Mouse (Mus musculus): ENCODE data around the gene Gpr82.

The Gpr82 gene

GRCm38 (mm10) chrX:13661063-13661462 is at the start of gene Gpr82:
Gene Gpr82 (plus strand): TSS chrX:13661363.
- DNase-seq (ENCODE audit: low spot score) = no peak

GRCm38 (mm10) chrX:13612115-13612514 is 49.0 kb upstream of the Gpr82 start:
- DNase-seq (ENCODE audit: low spot score) = no peak

- DNase-seq (ENCODE audit: low spot score) = no peak
Measured at GRCm38 (mm10) chrX:13616726-13617125, 44.4 kb upstream of the Gpr82 start.

DNA sequence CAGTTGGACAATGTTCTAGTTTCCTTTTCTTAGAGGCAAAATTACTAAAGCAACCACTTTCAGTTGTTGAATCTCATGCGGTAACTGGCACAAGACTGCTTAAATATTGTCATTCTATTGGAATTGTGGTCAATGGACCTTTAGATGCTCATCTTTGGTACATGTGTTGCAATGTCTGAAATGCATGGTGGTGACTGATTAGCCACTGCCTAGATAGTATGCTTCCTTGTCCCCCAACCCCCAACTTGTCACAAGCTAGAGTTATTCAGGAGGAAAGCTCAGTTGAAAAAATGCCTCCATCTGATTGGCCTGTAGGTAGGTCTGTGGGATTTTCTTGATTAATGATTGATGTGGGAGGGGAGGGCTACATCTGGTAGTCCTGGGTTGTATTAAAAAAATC is 43.9 kb upstream of the Gpr82 start:
- DNase-seq (ENCODE audit: low spot score) = no peak

GRCm38 (mm10) chrX:13618476-13618875 is 42.7 kb upstream of the Gpr82 start:
- DNase-seq (ENCODE audit: low spot score) = no peak

GRCm38 (mm10) chrX:13621473-13621872 is 39.7 kb upstream of the Gpr82 start:
- DNase-seq (ENCODE audit: low spot score) = no peak

DNA sequence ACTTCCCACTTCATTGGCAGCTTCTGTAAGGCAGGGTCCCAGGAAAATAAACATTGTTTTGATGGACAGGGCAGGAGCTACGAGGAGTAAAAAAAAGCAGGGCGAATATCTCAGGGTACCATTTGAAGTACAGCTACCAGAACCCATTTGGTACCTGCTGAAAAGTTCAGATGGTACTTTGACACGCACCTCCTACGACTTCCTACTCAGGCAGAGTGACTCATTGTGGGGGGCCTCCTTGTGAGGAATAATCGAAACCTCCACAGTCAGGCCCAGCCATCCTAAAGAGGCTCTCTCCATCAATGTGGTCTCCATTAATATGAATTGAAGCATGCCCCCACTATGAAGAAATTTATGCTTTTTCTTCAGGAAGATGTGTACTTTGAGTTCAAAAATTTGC is 38.5 kb upstream of the Gpr82 start:
- DNase-seq (ENCODE audit: low spot score) = no peak

DNA sequence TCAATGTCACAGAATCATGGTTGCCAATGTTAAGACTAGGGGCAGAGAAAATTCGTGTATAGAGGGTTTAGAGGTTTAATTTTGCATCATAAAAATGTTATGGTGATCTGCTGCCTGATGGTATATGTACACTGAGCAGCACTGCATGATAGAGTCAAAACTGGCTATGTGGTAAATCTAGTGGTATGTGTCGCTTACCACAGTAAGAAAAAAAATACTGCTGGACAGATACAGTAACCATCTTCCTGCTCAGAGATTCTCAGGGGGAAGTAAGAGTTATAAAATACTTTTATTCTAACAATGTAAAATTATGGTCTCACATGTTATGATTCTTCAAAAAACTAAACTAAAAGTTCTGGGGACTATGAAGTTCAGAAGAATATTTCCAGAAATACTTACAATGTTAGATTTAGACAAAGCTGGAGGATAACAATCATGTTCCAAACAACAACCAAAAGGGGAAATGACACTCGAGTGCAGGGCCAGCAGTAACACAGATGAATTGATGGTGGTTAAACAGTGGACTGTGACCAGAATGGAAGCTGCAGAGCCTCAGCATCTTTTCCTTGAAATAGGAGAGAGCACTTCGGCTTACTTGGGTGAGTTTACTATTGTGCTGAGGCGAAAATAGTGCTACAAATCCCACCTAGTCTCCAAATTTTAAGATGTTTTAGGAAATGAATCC is 29.4 kb upstream of the Gpr82 start, which contains the start of gene Gpr34:
TSS of gene Gpr34 (plus strand) at position 491 of the 685 bp plus-strand sequence.
- no peak for DNase-seq (ENCODE audit: low spot score)

DNA sequence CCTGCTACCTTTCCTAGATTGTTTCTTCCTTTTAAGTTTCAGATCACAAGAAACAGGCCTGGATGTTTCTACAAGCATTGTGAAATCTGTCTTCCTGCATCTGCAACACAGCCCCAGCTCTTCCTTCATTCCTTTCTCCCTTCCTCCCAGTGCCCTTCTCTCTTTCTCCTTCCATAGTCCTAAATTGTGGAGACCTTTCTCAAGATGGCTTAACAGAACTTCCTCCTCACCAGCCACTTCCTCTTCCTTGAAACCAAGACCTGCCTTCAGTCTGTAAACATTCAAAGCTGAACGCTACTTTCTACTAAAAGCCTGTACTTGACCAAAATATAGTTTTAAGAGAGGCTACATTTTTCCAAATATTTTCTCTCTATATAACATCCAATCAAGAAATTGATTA is 24.8 kb upstream of the Gpr82 start:
- no peak for DNase-seq (ENCODE audit: low spot score)

GRCm38 (mm10) chrX:13638894-13639293 is 22.3 kb upstream of the Gpr82 start:
- no peak for DNase-seq (ENCODE audit: low spot score)

DNA sequence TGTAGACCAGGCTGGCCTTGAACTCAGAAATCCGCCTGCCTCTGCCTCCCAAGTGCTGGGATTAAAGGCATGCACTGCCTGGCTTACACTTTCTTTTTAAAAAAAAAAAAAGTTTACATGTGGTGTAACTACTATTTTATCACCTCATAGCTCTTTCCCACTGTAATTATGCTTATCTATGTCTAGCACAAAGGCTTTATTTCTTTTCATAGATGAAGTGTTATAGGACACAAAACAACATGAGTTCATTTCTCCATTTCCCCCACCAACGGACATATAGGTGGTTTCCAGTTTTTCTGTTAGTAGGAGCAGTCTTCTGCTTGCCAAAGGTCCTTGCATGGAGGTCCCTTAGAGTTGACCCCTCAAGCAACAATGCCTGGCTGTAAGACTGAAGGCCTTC is 9.3 kb upstream of the Gpr82 start:
- DNase-seq (ENCODE audit: low spot score) = no peak

- no peak for DNase-seq (ENCODE audit: low spot score)
Measured at GRCm38 (mm10) chrX:13652291-13652690, 8.9 kb upstream of the Gpr82 start.

- no peak for DNase-seq (ENCODE audit: low spot score)
Measured at GRCm38 (mm10) chrX:13655005-13655421, 6.2 kb upstream of the Gpr82 start.

DNA sequence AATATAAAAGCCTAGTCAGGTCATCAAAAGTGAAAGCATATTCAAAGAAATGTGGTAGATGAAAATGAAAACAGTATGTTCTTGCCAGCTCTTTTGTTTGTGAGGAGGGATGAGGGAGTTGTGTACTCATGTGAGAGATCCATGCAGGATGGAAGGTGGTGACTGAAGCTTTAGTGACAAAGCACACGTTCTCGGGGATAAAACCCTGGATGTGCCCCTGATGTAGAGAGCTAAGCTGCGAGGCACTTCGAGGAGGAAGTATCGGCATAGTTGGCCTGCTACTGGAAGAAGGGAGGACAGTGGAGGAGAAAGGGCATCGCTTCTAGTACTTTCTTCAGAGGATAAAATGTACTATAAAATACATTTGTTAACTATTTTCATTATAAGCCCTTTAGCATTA is 5.3 kb upstream of the Gpr82 start:
- DNase-seq (ENCODE audit: low spot score) = no peak

- peak; percentile 37 for DNase-seq (ENCODE audit: low spot score)
Measured at GRCm38 (mm10) chrX:13656721-13657120, 4.4 kb upstream of the Gpr82 start.

GRCm38 (mm10) chrX:13658616-13659140 is 2.5 kb upstream of the Gpr82 start:
- no peak for DNase-seq (ENCODE audit: low spot score)

DNA sequence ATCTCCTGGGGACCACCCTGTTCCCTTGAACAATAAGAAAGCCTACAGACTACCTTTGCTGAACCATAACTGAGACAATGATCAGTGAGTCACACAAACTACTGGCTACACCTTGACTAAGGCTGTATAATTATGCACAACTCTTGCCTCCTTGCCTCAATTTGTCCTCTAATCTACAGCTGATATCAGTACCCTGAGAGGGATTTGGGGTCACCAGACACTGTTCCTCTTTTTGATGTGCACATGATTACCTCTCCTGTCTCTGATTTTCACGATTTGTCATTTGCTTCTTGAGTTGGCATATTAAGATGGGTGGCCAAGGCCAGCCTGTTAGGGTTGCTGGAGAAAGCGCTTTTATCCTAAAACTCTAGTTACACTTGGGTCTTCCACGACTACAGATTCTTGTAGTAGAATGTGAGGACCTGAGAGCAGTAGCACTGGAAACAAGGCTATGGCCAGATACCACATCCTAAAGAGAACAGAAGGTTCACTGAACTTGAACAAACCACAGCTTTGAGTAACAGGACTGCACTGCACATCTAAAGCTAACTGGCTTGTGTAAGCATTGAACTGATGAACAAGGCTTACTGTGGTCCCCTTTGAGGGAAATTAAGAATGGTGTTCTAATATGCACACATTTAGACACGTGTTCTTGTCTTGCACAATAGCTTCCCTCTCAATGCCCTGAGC is 1.8 kb upstream of the Gpr82 start:
- no peak for DNase-seq (ENCODE audit: low spot score)

- no peak for DNase-seq (ENCODE audit: low spot score)
Measured at GRCm38 (mm10) chrX:13668867-13669266, 7.7 kb downstream of the Gpr82 start.

DNA sequence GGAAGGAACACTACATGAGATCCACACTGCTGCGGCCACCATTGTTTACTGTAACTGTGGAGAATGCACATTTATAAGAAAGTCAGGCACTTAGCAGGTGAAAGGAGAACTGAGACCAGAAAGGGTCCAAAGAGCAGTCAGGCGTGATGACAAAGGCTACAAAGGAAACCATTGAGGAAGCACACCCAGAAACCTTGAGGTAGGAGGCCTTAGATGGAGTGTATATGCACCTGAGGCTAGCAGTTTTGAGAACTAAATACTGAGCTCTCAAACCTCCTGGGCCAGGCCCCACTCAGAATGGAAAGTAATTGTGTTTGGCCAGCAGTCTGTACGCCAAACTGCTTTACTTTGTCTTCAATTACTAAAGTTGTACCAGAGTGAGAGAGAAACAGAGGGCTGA is 9.2 kb downstream of the Gpr82 start:
- no peak for DNase-seq (ENCODE audit: low spot score)

GRCm38 (mm10) chrX:13673001-13673400 is 11.8 kb downstream of the Gpr82 start:
- no peak for DNase-seq (ENCODE audit: low spot score)

GRCm38 (mm10) chrX:13681748-13682147 is 20.6 kb downstream of the Gpr82 start:
- no peak for DNase-seq (ENCODE audit: low spot score)

- DNase-seq (ENCODE audit: low spot score) = no peak
Measured at GRCm38 (mm10) chrX:13686589-13686988, 25.4 kb downstream of the Gpr82 start.

- DNase-seq (ENCODE audit: low spot score) = peak; percentile 5
Measured at GRCm38 (mm10) chrX:13688356-13688755, 27.2 kb downstream of the Gpr82 start.
